Mouse (Mus musculus) myocyte (in vitro differentiated cells): ENCODE results near the gene Scaf11.
A peak's percentile ranks its signal among the peaks of the same experiment; 100 is the strongest.

Experiments
- MAX ChIP-seq: IDR thresholded peaks from one replicate; pipeline ENCODE4 v1.6.1; 2011; ENCODE audit warnings: low read depth, mild to moderate bottlenecking, control low read depth
- MYOD1 ChIP-seq, 3 experiments: IDR thresholded peaks; one replicate each; pipeline ENCODE4 v1.6.1; 2011; ENCODE audit warnings: control low read depth in 2 of 3, low read depth in 2 of 3, mild to moderate bottlenecking in 2 of 3, moderate library complexity in 1 of 3; ENCODE audit not compliant: insufficient read length in 2 of 3, control insufficient read depth in 1 of 3
- POLR2A ChIP-seq: IDR thresholded peaks from one replicate; pipeline ENCODE4 v1.6.1; 2011; ENCODE audit warnings: low read depth, mild to moderate bottlenecking, control low read depth, moderate library complexity; ENCODE audit not compliant: insufficient read length
- POLR2AphosphoS2 ChIP-seq: IDR thresholded peaks from one replicate; pipeline ENCODE4 v1.6.1; 2011; ENCODE audit warnings: low read depth, control low read depth; ENCODE audit not compliant: insufficient read length
- REST ChIP-seq: IDR thresholded peaks from one replicate; pipeline ENCODE4 v1.6.1; 2011; ENCODE audit warnings: mild to moderate bottlenecking, control low read depth, moderate library complexity; ENCODE audit not compliant: insufficient read depth, insufficient read length
- USF1 ChIP-seq: IDR thresholded peaks from one replicate; pipeline ENCODE4 v1.6.1; 2011; ENCODE audit warnings: low read depth, mild to moderate bottlenecking, control low read depth, moderate library complexity

DNA sequence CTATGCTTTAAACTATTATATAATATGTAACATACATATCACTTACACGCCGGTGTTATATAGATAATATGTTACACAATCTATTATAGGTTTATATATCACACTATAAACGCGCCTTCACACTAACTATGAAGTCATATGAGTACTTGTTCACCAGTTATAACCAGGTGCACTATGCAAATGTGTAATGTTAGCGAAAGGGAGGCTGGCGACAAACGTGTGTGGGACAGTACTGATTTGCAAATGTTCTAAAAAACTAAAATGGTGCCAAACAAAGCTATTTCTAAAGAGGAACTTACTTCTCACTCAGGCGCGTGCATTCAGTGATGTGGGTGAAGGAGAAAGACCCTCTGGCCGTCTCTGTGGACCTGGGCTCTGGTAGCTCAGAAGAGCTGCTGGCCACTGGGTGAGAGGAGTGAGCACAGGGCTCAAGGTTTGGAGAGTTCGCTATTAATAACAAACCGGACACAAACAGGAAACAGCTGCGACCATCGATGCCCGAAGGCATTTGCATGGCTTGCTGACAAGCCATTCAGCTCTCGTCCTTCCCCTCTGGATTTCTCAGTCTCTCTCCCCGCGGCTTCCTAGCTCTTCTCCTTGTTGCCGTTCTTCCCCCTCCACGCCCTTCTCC is 13.8 kb upstream of the Scaf11 start:
- no peak for TF ChIP-seq MAX
- no peak for TF ChIP-seq REST
- no peak for TF ChIP-seq POLR2A
- no peak for TF ChIP-seq POLR2AphosphoS2
- TF ChIP-seq USF1 = no peak
- peak in 2 of 3 experiments; percentile 43 to 84 for TF ChIP-seq MYOD1 (IDR thresholded peaks at IDR 0.05; ENCODE audit: control insufficient read depth in 1 of 3, insufficient read length in 2 of 3, low read depth in 2 of 3)
